Mouse (Mus musculus) G1E (cell line): ENCODE measurements around the gene Fabp7.

ENCODE experiments used
- CTCF ChIP-seq: IDR thresholded peaks from 2 replicates; pipeline ENCODE4 v1.5.1; 2012; ENCODE audit warnings: low read depth, low read length, inconsistent platforms, mixed read lengths
- TAL1 ChIP-seq: conservative IDR thresholded peaks from 2 replicates; pipeline ENCODE4 v1.6.1; 2012; ENCODE audit warnings: low read depth, low read length, inconsistent platforms, mixed read lengths

- no peak for TF ChIP-seq TAL1
- TF ChIP-seq CTCF: no peak
These were observed 1.2 kb upstream of the Fabp7 start for GRCm38 (mm10) chr10:57783289-57784130.
